Mouse (Mus musculus): ENCODE results near the gene Tmem18. TPM values are rescaled to one million over a fixed set of nuclear protein-coding genes. Genes with fewer than 3 reads are reported as not detected.

Tmem18 gene
- total and polyA plus RNA-seq, 3 experiments: 17.0 to 20.0 TPM; not detected in 1

DNA sequence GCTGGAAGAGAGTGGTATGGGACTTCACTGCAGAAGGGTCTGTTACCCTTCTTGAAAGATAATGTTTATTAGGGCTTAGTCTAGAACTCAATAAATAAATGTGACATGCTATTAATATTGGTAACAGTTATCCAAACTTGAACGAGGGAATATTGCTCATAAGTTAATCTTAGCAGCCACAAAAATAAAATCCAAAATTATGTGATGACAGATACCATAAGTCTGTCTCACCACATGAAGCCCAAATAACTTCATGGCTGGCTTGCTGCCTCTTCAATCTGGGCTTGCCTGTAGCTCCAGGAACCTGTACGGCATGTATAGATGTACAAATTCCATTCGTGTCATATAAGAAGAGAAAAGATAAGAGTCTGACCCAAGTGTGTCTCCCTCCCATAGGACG lies 12.2 kb upstream of the Tmem18 start:
- no peaks in the 10 kb centered on the region for H3K4me1 ChIP-seq (ENCODE audit: control insufficient read depth in 1 of 2, insufficient read depth in 2 of 2, low read length in 2 of 2)
- H3K9ac ChIP-seq (ENCODE audit: control insufficient read depth, low read depth, low read length, poor library complexity, severe bottlenecking): no peak overlapping the region
- no peaks in the 10 kb centered on the region for H3K9me3 ChIP-seq (replicated peaks; ENCODE audit: insufficient read depth, low read length)
- no peak for DNase-seq (ENCODE audit: low read depth, low spot score)
- no peak overlapping the region for H3K4me3 ChIP-seq (ENCODE audit: control insufficient read depth in 1 of 2, insufficient read depth in 1 of 2, low read depth in 2 of 2, low read length in 2 of 2)
- H3K27ac ChIP-seq (ENCODE audit: control insufficient read depth, low read depth, low read length): no peak overlapping the region
- H3K36me3 ChIP-seq (ENCODE audit: control insufficient read depth in 1 of 2, insufficient read depth in 2 of 2, low read length in 2 of 2): no peaks in the 10 kb centered on the region
- TF ChIP-seq CHD1 (IDR thresholded peaks at IDR 0.05; ENCODE audit: low read depth, low read length): no peak
- TF ChIP-seq SIN3A (IDR thresholded peaks at IDR 0.05; ENCODE audit: low read length): no peak
- TF ChIP-seq EP300 (IDR thresholded peaks at IDR 0.05; ENCODE audit: low read depth in 1 of 2, low read length in 2 of 2): no peak
- TF ChIP-seq MXI1 (IDR thresholded peaks at IDR 0.05; ENCODE audit: low read depth, low read length): no peak
- TF ChIP-seq POLR2A (IDR thresholded peaks at IDR 0.05; ENCODE audit: control insufficient read depth in 1 of 2, insufficient read depth in 1 of 2, low read depth in 1 of 2, low read length in 2 of 2, poor library complexity in 1 of 2): no peak
- no peak for TF ChIP-seq CTCF (IDR thresholded peaks at IDR 0.05 in 2 of 3, conservative IDR thresholded peaks at IDR 0.05 in 1 of 3; ENCODE audit: control insufficient read depth in 1 of 3, insufficient read depth in 1 of 3, low read depth in 2 of 3, low read length in 3 of 3, poor library complexity in 1 of 3, severe bottlenecking in 1 of 3)
- no peak for TF ChIP-seq ZMIZ1 (IDR thresholded peaks at IDR 0.05; ENCODE audit: low read depth, low read length)
- TF ChIP-seq MEF2A (IDR thresholded peaks at IDR 0.05; ENCODE audit: extremely low read depth, insufficient replicate concordance, low read depth, low read length, poor library complexity, severe bottlenecking): no peak
- TF ChIP-seq BHLHE40 (IDR thresholded peaks at IDR 0.05; ENCODE audit: borderline replicate concordance, low read depth, low read length): no peak
- TF ChIP-seq MAX (IDR thresholded peaks at IDR 0.05; ENCODE audit: low read length): no peak
- no peak for TF ChIP-seq POLR2AphosphoS5 (IDR thresholded peaks at IDR 0.05; ENCODE audit: borderline replicate concordance, low read depth, low read length)
- no peak for TF ChIP-seq ZNF384 (IDR thresholded peaks at IDR 0.05; ENCODE audit: low read depth, low read length)
- TF ChIP-seq TCF12 (IDR thresholded peaks at IDR 0.05; ENCODE audit: low read depth, low read length): no peak
- no peak for TF ChIP-seq MAZ (IDR thresholded peaks at IDR 0.05; ENCODE audit: low read depth, low read length)
- TF ChIP-seq POLR2AphosphoS2 (IDR thresholded peaks at IDR 0.05; ENCODE audit: low read length): no peak
- TF ChIP-seq GATA1 (IDR thresholded peaks at IDR 0.05; ENCODE audit: low read depth, low read length): no peak
- TF ChIP-seq ZC3H11A (IDR thresholded peaks at IDR 0.05; ENCODE audit: low read depth, low read length): no peak
- no peaks in the 10 kb centered on the region for H3K27me3 ChIP-seq (ENCODE audit: control insufficient read depth in 1 of 2, insufficient read depth in 2 of 2, low read length in 2 of 2)
- no peaks in the 10 kb centered on the region for H3K79me2 ChIP-seq (ENCODE audit: control insufficient read depth, insufficient read depth, low read length, poor library complexity)

DNA sequence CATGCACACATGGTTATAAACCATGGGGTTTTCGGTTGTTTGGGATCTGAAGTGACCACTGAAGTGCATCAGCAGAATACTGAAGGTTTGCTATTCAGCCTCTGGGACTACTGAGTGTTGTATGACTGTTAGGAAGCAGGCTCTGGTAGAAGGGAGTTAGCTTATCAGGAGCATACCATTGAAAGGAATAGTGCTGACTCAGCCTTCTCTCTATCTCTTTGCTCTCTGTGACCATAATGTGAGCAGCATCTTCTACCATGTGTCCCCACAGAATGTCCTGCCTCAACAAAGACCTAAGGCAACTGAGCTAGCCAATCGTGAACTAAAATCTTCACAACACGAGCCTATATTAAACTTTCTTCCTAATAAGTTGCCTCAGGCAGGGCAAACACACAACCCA lies 8.3 kb upstream of the Tmem18 start:
- Histone ChIP-seq H3K9ac (ENCODE audit: control insufficient read depth, low read depth, low read length, poor library complexity, severe bottlenecking) (no peak overlapping the region), H3K9me3 (replicated peaks; ENCODE audit: insufficient read depth, low read length) (no peaks in the 10 kb centered on the region), H3K36me3 (ENCODE audit: control insufficient read depth in 1 of 2, insufficient read depth in 2 of 2, low read length in 2 of 2) (no peaks in the 10 kb centered on the region), H3K79me2 (ENCODE audit: control insufficient read depth, insufficient read depth, low read length, poor library complexity) (no peaks in the 10 kb centered on the region), H3K4me3 (ENCODE audit: control insufficient read depth in 1 of 2, insufficient read depth in 1 of 2, low read depth in 2 of 2, low read length in 2 of 2) (no peak overlapping the region), H3K27me3 (ENCODE audit: control insufficient read depth in 1 of 2, insufficient read depth in 2 of 2, low read length in 2 of 2) (no peaks in the 10 kb centered on the region), H3K4me1 (ENCODE audit: control insufficient read depth in 1 of 2, insufficient read depth in 2 of 2, low read length in 2 of 2) (no peaks in the 10 kb centered on the region), H3K27ac (ENCODE audit: control insufficient read depth, low read depth, low read length) (no peak overlapping the region)
- TF ChIP-seq MEF2A (IDR thresholded peaks at IDR 0.05; ENCODE audit: extremely low read depth, insufficient replicate concordance, low read depth, low read length, poor library complexity, severe bottlenecking): no peak
- TF ChIP-seq MAFK (IDR thresholded peaks at IDR 0.05; ENCODE audit: borderline replicate concordance, low read depth, low read length): peak; percentile 51; the same call in 1 of the 2 replicates
- TF ChIP-seq MYB (IDR thresholded peaks at IDR 0.05; ENCODE audit: low read depth, low read length): no peak
- TF ChIP-seq BHLHE40 (IDR thresholded peaks at IDR 0.05; ENCODE audit: borderline replicate concordance, low read depth, low read length): no peak
- TF ChIP-seq CHD1 (IDR thresholded peaks at IDR 0.05; ENCODE audit: low read depth, low read length): no peak
- DNase-seq (ENCODE audit: low read depth, low spot score): no peak
